Comparison of ENCODE assay signal across 28 mouse cellular contexts in genomic region chr1:133645652-133646051, GRCm38 (mm10). TPM values are rescaled to one million over a fixed set of nuclear protein-coding genes. Genes with fewer than 3 reads are reported as not detected.
"Had no signal": no experiment of that assay in that cellular context is flagged by ENCODE, and none has a peak within 500 bp of the region (broad histone marks: within the 10 kb centered on the region; RNA-seq: fewer than 3 reads in every experiment).

No protein-coding gene starts in this region.

- ATAC-seq: hindbrain, embryonic 16.5 days; inflammation-experienced regulatory T-cells, adult 6 months; intestine, embryonic 15.5 days; intestine, postnatal 0 days had no signal

- H3K27ac ChIP-seq: heart, embryonic 10.5 days; hindbrain, embryonic 10.5 days; hindbrain, embryonic 12.5 days; hindbrain, embryonic 14.5 days; intestine, embryonic 15.5 days; left cerebral cortex, adult 2 months; limb, embryonic 10.5 days; limb, embryonic 12.5 days; liver, embryonic 14.5 days had no signal

- H3K9ac ChIP-seq: heart, embryonic 12.5 days; hindbrain, embryonic 12.5 days; hindbrain, embryonic 14.5 days; intestine, embryonic 15.5 days; limb, embryonic 12.5 days; liver, embryonic 14.5 days had no signal

- H3K4me2 ChIP-seq: heart, embryonic 12.5 days; hindbrain, embryonic 12.5 days; hindbrain, embryonic 14.5 days; intestine, embryonic 15.5 days; limb, embryonic 12.5 days had no signal

- H3K27me3 ChIP-seq: heart, embryonic 12.5 days; hindbrain, embryonic 12.5 days; intestine, embryonic 15.5 days; limb, embryonic 12.5 days had no signal

- H3K9me3 ChIP-seq: heart, embryonic 10.5 days; heart, embryonic 12.5 days; hindbrain, embryonic 10.5 days; hindbrain, embryonic 12.5 days; intestine, embryonic 15.5 days; limb, embryonic 10.5 days; limb, embryonic 12.5 days had no signal

- H3K4me3 ChIP-seq: heart, embryonic 10.5 days; heart, embryonic 12.5 days; hindbrain, embryonic 10.5 days; hindbrain, embryonic 12.5 days; intestine, embryonic 15.5 days; layer of hippocampus, adult 2 months; left cerebral cortex, adult 2 months; limb, embryonic 10.5 days; limb, embryonic 12.5 days had no signal

- DNase-seq: gastrocnemius, postnatal 14 days; heart, adult 18-20 months; heart, postnatal 10 days; heart, postnatal 4 days; kidney, adult 18-20 months; kidney, adult 8-10 months; kidney, postnatal 10 days; kidney, postnatal 25 days; kidney, postnatal 4 days; liver had no signal

- H3K4me1 ChIP-seq: heart, embryonic 10.5 days; hindbrain, embryonic 10.5 days; hindbrain, embryonic 12.5 days; intestine, embryonic 15.5 days; limb, embryonic 10.5 days; limb, embryonic 12.5 days had no signal

RNA-seq across cellular contexts. Expression of gene Zbed6, which starts 15.0 kb away (rescaled TPM):
- polyA plus RNA-seq: heart, embryonic 10.5 days; heart, embryonic 12.5 days; heart, embryonic 14.5 days; heart, embryonic 16.5 days; hindbrain, embryonic 10.5 days; hindbrain, embryonic 12.5 days; hindbrain, embryonic 14.5 days; hindbrain, embryonic 16.5 days; inflammation-experienced regulatory T-cells, adult 6 months; intestine, embryonic 15.5 days; kidney, embryonic 14.5 days; kidney, embryonic 16.5 days; limb, embryonic 10.5 days; limb, embryonic 12.5 days had no signal

RNA-seq across cellular contexts. Expression of gene Lax1, which starts 44.3 kb away (rescaled TPM):
- polyA plus RNA-seq: hindbrain, embryonic 10.5 days; hindbrain, embryonic 14.5 days; hindbrain, embryonic 16.5 days had no signal
